Mouse (Mus musculus) stomach, postnatal 0 days (tissue): ENCODE measurements around the gene Efnb3.

ENCODE experiments used
- CTCF ChIP-seq: IDR thresholded peaks from 2 replicates; pipeline ENCODE4 v1.5.1; 2016; ENCODE audit warnings: antibody characterized with exemption, low read depth, mild to moderate bottlenecking, moderate library complexity
- EP300 ChIP-seq: optimal IDR thresholded peaks from 2 replicates; pipeline ENCODE3; 2016; ENCODE audit warnings: antibody characterized with exemption

DNA sequence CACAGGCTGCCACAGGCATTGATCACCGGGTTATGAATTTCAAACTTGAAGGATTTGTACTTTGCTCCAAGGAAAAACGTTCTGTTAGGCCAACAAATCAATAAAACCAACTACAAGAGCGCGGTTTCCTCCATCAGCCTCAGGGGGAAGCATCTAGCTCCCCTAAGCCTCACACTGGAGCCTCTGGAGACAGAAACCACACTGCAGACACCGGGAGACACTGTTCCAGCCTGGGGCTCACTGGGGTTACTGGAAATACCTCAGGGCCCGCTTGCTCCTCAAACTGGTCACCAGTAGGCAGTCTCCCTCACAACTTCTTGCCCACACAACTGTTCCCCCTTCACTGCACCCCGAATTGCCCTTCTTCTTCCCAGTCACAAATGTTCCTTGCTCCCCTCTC, 14.0 kb downstream of the Efnb3 start:
- TF ChIP-seq CTCF (peak; percentile 6; the same call in 1 of the 2 replicates), EP300 (no peak)
